Mouse (Mus musculus): ENCODE measurements at regions not wholly inside any gene's neighbourhood (a gene's known extent, or its start where the extent isn't known, plus 50 kb on each side); places are given as distances from the start of the nearest gene placed in this dataset.

DNA sequence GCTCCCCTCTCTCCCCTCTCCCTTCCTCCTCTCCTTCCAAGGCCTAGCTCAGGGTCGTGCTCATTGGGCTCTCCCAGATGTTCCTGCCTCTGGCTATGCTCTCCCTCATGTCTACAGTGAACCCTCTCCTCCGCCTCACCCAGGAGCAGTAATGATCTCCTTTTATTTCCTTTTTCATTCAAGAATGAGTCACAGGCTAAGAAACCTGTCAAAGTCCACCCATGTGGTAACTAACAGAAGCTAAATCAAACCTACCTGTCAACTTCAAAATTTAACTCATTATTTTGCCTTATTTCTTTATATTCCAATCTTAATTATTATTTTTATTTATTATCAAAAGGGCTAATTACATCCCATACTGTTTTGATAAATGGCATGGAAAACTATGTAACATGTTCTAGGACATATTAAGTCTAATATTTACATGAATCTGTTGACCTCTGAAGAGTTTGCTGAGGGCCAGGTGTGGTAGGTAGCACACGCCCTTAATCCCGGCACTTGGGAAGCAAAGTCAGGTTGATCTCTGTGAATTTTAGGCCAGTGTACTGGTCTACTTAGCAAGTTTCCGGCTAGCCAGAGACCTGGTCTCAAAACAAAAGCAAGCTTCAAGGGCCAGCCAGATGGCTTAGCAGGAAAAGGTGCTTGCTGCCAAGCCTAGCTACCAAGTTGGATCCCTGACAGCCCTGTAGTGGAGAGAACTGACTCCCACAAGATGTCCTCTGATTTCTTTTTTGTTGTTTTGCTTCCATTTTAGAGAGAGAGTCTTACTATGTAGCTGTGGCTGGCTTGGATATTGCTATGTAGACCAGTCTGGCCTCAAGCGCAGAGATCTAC lies 51.9 kb upstream of the Slc16a1 start:
- Histone ChIP-seq H3K9ac (ENCODE audit: low read depth, low read length) (no peak overlapping the region), H3K27ac (ENCODE audit: low read depth, low read length) (no peak overlapping the region), H3K4me1 (ENCODE audit: control insufficient read depth, insufficient read depth, low read length) (peaks cover 6% of the 10 kb centered on the region), H3K36me3 (ENCODE audit: control insufficient read depth, insufficient read depth, low read length) (no peaks in the 10 kb centered on the region), H3K9me3 (replicated peaks; ENCODE audit: control insufficient read depth, low read length) (no peaks in the 10 kb centered on the region), H3K27me3 (ENCODE audit: control insufficient read depth, insufficient read depth, low read length) (no peaks in the 10 kb centered on the region), H3K4me3 (ENCODE audit: low read depth, low read length) (no peak overlapping the region), H3K4me2 (no peak overlapping the region)
- 85% methylated on average over 6 of the region's 6 CpGs for WGBS (ENCODE audit: insufficient replicate concordance)
- ATAC-seq (replicated peaks; ENCODE audit: insufficient number of reproducible peaks, low FRiP score, low TSS enrichment), result no peak

GRCm38 (mm10) chr3:104585303-104585702 lies 53.2 kb upstream of the Slc16a1 start:
- Histone ChIP-seq H3K4me2 (no peak overlapping the region), H3K36me3 (ENCODE audit: control insufficient read depth, insufficient read depth, low read length) (no peaks in the 10 kb centered on the region), H3K9ac (ENCODE audit: low read depth, low read length) (no peak overlapping the region), H3K9me3 (replicated peaks; ENCODE audit: control insufficient read depth, low read length) (no peaks in the 10 kb centered on the region), H3K4me3 (ENCODE audit: low read depth, low read length) (no peak overlapping the region), H3K27ac (ENCODE audit: low read depth, low read length) (no peak overlapping the region), H3K27me3 (ENCODE audit: control insufficient read depth, insufficient read depth, low read length) (no peaks in the 10 kb centered on the region), H3K4me1 (ENCODE audit: control insufficient read depth, insufficient read depth, low read length) (peaks cover 6% of the 10 kb centered on the region)
- WGBS (ENCODE audit: insufficient replicate concordance), result 12% methylated on average over 6 of the region's 6 CpGs
- no peak for ATAC-seq (replicated peaks; ENCODE audit: insufficient number of reproducible peaks, low FRiP score, low TSS enrichment)

DNA sequence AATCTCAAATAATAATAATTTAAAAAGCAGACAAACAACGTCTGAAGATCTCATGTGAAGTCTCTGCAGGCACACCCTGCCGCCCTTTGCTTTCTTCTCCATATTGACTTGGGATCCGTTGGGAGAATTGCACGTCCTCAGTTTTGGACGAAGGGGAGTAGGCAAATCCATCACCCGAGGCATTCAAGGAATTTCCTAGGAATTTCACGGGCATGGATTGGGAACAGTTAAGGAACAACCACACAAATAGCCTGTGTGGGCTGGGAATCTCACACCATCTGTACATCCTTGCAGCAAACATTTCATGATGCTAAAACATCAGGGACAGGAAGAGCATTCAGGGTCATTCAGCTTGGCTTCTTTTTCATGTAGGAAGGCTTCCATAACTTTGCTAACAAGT lies 55.2 kb upstream of the Slc16a1 start:
- WGBS (ENCODE audit: insufficient replicate concordance), result 49% methylated on average over 7 of the region's 7 CpGs
- Histone ChIP-seq H3K27ac (ENCODE audit: low read depth, low read length) (no peak overlapping the region), H3K9ac (ENCODE audit: low read depth, low read length) (no peak overlapping the region), H3K36me3 (ENCODE audit: control insufficient read depth, insufficient read depth, low read length) (no peaks in the 10 kb centered on the region), H3K4me3 (ENCODE audit: low read depth, low read length) (no peak overlapping the region), H3K9me3 (replicated peaks; ENCODE audit: control insufficient read depth, low read length) (no peaks in the 10 kb centered on the region), H3K27me3 (ENCODE audit: control insufficient read depth, insufficient read depth, low read length) (no peaks in the 10 kb centered on the region), H3K4me2 (no peak overlapping the region), H3K4me1 (ENCODE audit: control insufficient read depth, insufficient read depth, low read length) (peaks cover 6% of the 10 kb centered on the region)
- no peak for ATAC-seq (replicated peaks; ENCODE audit: insufficient number of reproducible peaks, low FRiP score, low TSS enrichment)

DNA sequence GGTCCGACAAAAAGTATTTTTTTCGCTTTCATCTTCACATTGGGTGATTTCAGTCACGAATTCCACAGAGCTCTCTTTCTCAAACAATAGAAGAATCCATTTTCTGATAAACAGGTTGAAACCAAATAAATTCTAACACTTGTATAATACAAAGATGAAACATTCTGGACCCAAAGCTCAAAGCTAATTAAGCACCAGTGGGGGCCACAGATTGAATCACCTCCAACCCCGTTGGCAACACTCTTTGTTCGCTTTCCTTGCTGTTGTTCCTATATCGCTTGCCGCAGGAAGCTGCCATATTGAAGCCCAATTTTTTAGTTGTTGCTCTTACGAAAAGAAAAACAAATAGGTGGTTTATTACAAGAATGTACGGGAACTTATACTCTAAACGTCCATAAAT lies 55.9 kb upstream of the Slc16a1 start:
- WGBS (ENCODE audit: insufficient replicate concordance), result 90% methylated on average over 10 of the region's 10 CpGs
- no peaks in the 10 kb centered on the region for H3K36me3 ChIP-seq (ENCODE audit: control insufficient read depth, insufficient read depth, low read length)
- H3K4me2 ChIP-seq, result no peak overlapping the region
- no peaks in the 10 kb centered on the region for H3K9me3 ChIP-seq (replicated peaks; ENCODE audit: control insufficient read depth, low read length)
- no peak for ATAC-seq (replicated peaks; ENCODE audit: insufficient number of reproducible peaks, low FRiP score, low TSS enrichment)
- no peak overlapping the region for H3K4me3 ChIP-seq (ENCODE audit: low read depth, low read length)
- H3K27ac ChIP-seq (ENCODE audit: low read depth, low read length), result no peak overlapping the region
- peaks cover 6% of the 10 kb centered on the region for H3K4me1 ChIP-seq (ENCODE audit: control insufficient read depth, insufficient read depth, low read length)
- no peak overlapping the region for H3K9ac ChIP-seq (ENCODE audit: low read depth, low read length)
- H3K27me3 ChIP-seq (ENCODE audit: control insufficient read depth, insufficient read depth, low read length), result no peaks in the 10 kb centered on the region

GRCm38 (mm10) chr3:104579186-104579585 lies 59.3 kb upstream of the Slc16a1 start:
- no peak overlapping the region for H3K9ac ChIP-seq (ENCODE audit: low read depth, low read length)
- H3K4me3 ChIP-seq (ENCODE audit: low read depth, low read length), result no peak overlapping the region
- H3K9me3 ChIP-seq (replicated peaks; ENCODE audit: control insufficient read depth, low read length), result no peaks in the 10 kb centered on the region
- WGBS (ENCODE audit: insufficient replicate concordance), result 67% methylated on average over 4 of the region's 4 CpGs
- H3K27me3 ChIP-seq (ENCODE audit: control insufficient read depth, insufficient read depth, low read length), result no peaks in the 10 kb centered on the region
- ATAC-seq (replicated peaks; ENCODE audit: insufficient number of reproducible peaks, low FRiP score, low TSS enrichment), result no peak
- H3K27ac ChIP-seq (ENCODE audit: low read depth, low read length), result no peak overlapping the region
- H3K36me3 ChIP-seq (ENCODE audit: control insufficient read depth, insufficient read depth, low read length), result no peaks in the 10 kb centered on the region
- H3K4me1 ChIP-seq (ENCODE audit: control insufficient read depth, insufficient read depth, low read length), result no peaks in the 10 kb centered on the region
- no peak overlapping the region for H3K4me2 ChIP-seq

GRCm38 (mm10) chr3:104578374-104578773 lies 60.1 kb upstream of the Slc16a1 start:
- no peaks in the 10 kb centered on the region for H3K27me3 ChIP-seq (ENCODE audit: control insufficient read depth, insufficient read depth, low read length)
- no peak overlapping the region for H3K4me3 ChIP-seq (ENCODE audit: low read depth, low read length)
- no peaks in the 10 kb centered on the region for H3K9me3 ChIP-seq (replicated peaks; ENCODE audit: control insufficient read depth, low read length)
- no peaks in the 10 kb centered on the region for H3K36me3 ChIP-seq (ENCODE audit: control insufficient read depth, insufficient read depth, low read length)
- WGBS (ENCODE audit: insufficient replicate concordance), result 44% methylated on average over 3 of the region's 3 CpGs
- H3K4me1 ChIP-seq (ENCODE audit: control insufficient read depth, insufficient read depth, low read length), result no peaks in the 10 kb centered on the region
- no peak overlapping the region for H3K4me2 ChIP-seq
- H3K9ac ChIP-seq (ENCODE audit: low read depth, low read length), result no peak overlapping the region
- ATAC-seq (replicated peaks; ENCODE audit: insufficient number of reproducible peaks, low FRiP score, low TSS enrichment), result no peak
- no peak overlapping the region for H3K27ac ChIP-seq (ENCODE audit: low read depth, low read length)

- Histone ChIP-seq H3K27me3 (ENCODE audit: control insufficient read depth, insufficient read depth, low read length) (no peaks in the 10 kb centered on the region), H3K9me3 (replicated peaks; ENCODE audit: control insufficient read depth, low read length) (no peaks in the 10 kb centered on the region), H3K4me2 (no peak overlapping the region), H3K9ac (ENCODE audit: low read depth, low read length) (no peak overlapping the region), H3K36me3 (ENCODE audit: control insufficient read depth, insufficient read depth, low read length) (no peaks in the 10 kb centered on the region), H3K4me1 (ENCODE audit: control insufficient read depth, insufficient read depth, low read length) (no peaks in the 10 kb centered on the region), H3K27ac (ENCODE audit: low read depth, low read length) (no peak overlapping the region), H3K4me3 (ENCODE audit: low read depth, low read length) (no peak overlapping the region)
- ATAC-seq (replicated peaks; ENCODE audit: insufficient number of reproducible peaks, low FRiP score, low TSS enrichment), result no peak
- 63% methylated on average over 5 of the region's 5 CpGs for WGBS (ENCODE audit: insufficient replicate concordance)
Measured at GRCm38 (mm10) chr3:104577228-104577927, 61.1 kb upstream of the Slc16a1 start.

DNA sequence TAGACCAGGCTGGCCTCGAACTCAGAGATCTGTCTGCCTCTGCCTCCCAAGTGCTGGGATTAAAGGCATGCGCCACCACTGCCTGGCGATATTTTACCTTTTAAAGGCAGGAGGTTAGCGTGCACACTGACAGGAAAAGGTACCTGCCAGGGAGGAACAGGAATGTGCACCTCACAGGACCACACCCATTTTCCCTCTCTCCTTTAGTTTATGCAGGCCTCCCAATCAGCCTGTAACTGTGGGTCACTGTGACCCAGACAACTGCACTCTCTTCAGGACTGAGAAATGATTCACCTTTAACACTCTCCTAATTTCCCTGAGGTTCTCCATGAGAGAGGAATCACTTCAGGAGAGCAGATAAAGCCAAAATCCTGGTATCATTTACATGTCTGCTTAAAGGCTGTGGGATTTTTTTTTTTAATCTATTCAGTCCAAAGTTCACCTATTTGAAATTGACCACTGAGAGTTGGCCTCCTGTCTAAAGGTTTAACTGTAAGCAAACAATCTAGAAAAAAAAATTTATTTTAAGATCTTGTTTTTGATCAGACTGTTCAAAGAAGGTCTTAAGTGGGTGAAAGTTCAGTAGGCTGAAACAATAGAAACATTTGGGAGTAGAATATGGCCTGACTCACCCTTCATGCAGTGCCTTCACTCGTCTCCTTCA lies 61.7 kb upstream of the Lrig2 start:
- no peaks in the 10 kb centered on the region for H3K9me3 ChIP-seq (replicated peaks; ENCODE audit: control insufficient read depth, low read length)
- H3K36me3 ChIP-seq (ENCODE audit: control insufficient read depth, insufficient read depth, low read length), result no peaks in the 10 kb centered on the region
- WGBS (ENCODE audit: insufficient replicate concordance), result 78% methylated on average over 5 of the region's 5 CpGs
- no peak overlapping the region for H3K27ac ChIP-seq (ENCODE audit: low read depth, low read length)
- ATAC-seq (replicated peaks; ENCODE audit: insufficient number of reproducible peaks, low FRiP score, low TSS enrichment), result no peak
- no peaks in the 10 kb centered on the region for H3K27me3 ChIP-seq (ENCODE audit: control insufficient read depth, insufficient read depth, low read length)
- no peak overlapping the region for H3K4me3 ChIP-seq (ENCODE audit: low read depth, low read length)
- no peak overlapping the region for H3K4me2 ChIP-seq
- no peaks in the 10 kb centered on the region for H3K4me1 ChIP-seq (ENCODE audit: control insufficient read depth, insufficient read depth, low read length)
- no peak overlapping the region for H3K9ac ChIP-seq (ENCODE audit: low read depth, low read length)
